Mouse (Mus musculus) frontal cortex, postnatal 10 days (tissue): Measurements from ENCODE around the gene Cyp2w1.

Source experiments
- DNase-seq, 2 experiments: peaks; one replicate each; pipeline ENCODE4 v3.0.0; 2022; ENCODE audit warnings: low spot score in 2 of 2, mixed read lengths in 1 of 2

The Cyp2w1 gene

DNA sequence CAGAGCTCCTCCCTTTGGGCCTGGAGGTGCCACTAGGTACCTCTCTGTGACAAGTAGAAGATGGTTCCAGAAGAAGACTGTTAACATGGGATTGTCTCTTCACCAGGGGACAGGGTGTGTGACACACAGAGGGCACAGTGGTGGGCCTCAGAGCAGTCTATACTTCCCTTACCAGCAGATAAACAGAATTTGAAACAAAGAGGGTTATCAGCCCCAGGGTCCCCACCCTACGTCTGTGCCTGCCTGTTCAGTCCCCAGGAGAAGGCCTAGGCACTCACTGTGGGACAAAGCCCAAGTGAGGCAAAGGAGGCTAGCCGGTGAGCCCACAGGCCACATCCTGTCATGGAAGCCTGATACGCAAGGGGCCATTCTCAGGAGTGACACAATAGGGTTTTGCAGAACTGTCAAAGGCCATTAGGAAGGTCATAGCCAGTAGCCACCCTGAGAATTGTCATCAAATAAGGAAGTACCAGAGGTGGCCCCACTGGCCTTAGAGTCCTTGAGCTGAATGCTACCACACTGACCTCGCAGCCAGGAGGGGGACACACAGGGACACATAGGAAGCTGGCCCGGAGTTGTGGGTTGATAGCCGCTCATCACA is 52.5 kb downstream of the Cyp2w1 start, which contains the start of gene C130050O18Rik:
C130050O18Rik (plus strand) TSS at position 480 of the 601 bp plus-strand sequence.
- DNase-seq: no peak

DNA sequence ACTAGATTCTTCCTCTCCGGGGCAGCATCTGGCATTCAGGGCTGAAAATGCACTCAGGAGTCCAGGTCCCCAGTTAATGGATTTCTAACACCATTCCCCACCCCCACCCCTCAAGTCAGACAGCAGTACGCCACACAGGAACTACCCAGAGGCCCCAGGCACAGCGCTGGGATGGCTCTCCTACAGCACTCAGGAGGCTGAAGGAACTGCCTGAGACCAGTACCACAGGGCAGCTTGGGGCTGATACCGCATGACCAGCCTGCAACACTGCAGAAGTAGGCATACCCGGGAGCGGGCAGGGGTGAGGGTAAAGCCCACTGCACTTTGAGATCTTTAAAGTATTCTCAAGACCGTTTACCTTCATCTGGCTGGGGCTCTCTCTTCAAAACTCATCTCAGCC is 53.1 kb downstream of the Cyp2w1 start:
- DNase-seq: no peak

DNA sequence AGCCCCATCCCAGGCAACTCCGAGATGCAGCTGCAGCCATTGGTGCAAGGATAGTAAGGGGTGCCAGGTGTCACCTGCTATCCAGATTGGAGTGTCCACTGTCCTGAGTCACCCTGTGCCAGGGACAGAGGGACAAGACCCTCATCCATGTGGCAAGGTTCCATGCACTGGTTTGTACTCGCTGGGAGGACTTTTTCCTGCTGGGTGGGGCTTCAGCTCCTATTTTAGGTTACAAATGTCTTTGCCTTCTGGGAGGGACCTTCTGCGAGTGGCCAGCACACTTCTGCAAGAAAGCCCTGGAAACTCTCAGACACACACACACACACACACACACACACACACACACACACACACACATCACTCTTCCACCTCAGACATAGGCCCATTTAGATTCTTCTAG is 53.5 kb downstream of the Cyp2w1 start:
- no peak for DNase-seq
